Mouse (Mus musculus) heart, postnatal 0 days (tissue): ENCODE results near the gene Cnnm1.

Experiments
- CTCF ChIP-seq: IDR thresholded peaks from 2 replicates; pipeline ENCODE4 v1.5.1; 2016; ENCODE audit warnings: antibody characterized with exemption, control low read depth, low read depth
- EP300 ChIP-seq: IDR thresholded peaks from 2 replicates; pipeline ENCODE4 v1.6.1; 2016; ENCODE audit warnings: antibody characterized with exemption, low read depth

GRCm38 (mm10) chr19:43452176-43452575 is 11.9 kb downstream of the Cnnm1 start:
- no peak for TF ChIP-seq CTCF
- no peak for TF ChIP-seq EP300
